Mouse (Mus musculus) effector memory CD4-positive, alpha-beta T cell, adult 5 months (primary cell): ENCODE results near the gene D17H6S53E. TPM values are rescaled to one million over a fixed set of nuclear protein-coding genes. Genes with fewer than 3 reads are reported as not detected.

ENCODE experiments used
- polyA plus RNA-seq: library from polyadenylated mRNA; unstranded; fragments of 100-300 nt; shearing (Covaris generic); gene quantifications from one replicate; pipeline ENCODE4 v1.2.1, GENCODE M21; 2017

D17H6S53E gene
- 0.75 TPM for polyA plus RNA-seq

GRCm38 (mm10) chr17:35126206-35126611 lies at the start of gene D17H6S53E:
D17H6S53E (plus strand) TSS chr17:35126373.

GRCm38 (mm10) chr17:35076507-35077176 lies 49.5 kb upstream of the D17H6S53E start, which contains the start of gene Ly6g6e:
Ly6g6e (plus strand) TSS chr17:35076902.

GRCm38 (mm10) chr17:35077786-35078233 lies 48.4 kb upstream of the D17H6S53E start, which contains the start of gene Ly6g6d:
Ly6g6d (minus strand) TSS chr17:35078065.

DNA sequence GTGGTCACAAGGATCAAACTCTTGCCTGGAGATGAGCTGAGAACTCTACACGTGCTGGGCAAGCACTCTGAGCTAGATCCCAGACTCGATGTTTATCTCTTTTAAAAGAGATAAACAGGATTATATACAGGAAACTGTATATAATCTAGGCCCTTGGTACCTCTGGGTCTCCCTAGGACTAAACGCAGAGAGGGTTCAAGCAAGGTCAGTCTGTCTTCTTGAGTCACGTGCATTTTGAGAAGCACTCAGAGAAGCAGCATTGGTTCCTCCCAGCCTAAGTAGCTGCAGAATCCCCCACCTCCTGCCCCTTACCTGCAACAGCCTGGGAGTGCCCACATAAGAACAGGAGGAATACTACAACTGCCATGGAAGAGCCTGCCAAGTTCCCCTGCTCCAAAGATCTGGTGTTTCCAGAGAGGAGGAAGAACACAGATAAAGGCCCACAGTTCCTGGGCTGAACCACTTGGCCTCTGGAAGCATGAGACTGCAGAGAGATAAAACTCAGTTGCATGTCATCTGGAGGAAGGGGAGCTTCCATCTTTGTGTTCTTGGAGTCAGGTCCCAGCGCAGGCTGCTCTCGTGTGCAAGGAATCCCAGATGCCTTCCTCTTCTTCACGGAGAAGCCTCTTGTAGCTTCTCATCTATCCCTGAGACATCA lies 40.8 kb upstream of the D17H6S53E start, which contains the start of gene Ly6g6f:
Gene Ly6g6f, minus strand, starts transcription at position 403 of the 658 bp plus-strand sequence.

DNA sequence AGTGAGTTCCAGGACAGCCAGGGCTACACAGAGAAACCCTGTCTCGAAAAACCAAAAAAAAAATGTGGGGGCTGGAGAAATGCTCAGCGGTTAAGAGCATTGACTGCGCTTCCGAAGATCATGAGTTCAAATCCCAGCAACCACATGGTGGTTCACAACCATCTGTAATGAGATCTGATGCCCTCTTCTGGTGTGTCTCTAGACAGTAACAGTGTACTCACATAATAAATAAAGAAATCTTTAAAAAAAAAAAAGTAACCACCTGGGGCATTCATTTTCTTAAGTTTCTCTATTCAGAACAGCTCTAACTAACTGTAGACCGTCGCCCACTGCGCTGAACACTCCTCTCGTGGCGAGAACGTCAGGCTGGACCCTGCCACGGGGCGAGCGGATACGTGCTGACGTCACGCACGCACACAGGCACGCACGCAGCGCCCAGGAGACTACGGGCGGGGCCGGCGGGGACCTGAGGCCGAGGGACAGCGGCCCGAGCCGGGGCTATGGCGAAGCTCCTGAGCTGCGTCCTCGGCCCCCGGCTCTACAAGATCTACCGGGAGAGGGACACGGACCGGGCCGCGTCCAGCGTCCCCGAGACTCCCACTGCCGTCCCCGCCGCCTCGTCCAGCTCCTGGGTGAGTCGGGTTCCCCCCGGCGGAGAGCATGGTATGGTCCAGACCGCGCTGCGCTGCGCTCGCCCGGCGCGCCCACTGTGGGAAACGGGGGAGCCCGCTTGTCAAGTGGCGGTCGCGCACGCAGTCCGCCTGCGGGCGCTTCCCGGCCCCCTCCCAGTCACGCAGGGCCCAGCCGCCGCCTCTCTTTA lies 37.1 kb upstream of the D17H6S53E start, which contains the start of gene Abhd16a:
Gene Abhd16a, plus strand, starts transcription at position 439 of the 820 bp plus-strand sequence.

DNA sequence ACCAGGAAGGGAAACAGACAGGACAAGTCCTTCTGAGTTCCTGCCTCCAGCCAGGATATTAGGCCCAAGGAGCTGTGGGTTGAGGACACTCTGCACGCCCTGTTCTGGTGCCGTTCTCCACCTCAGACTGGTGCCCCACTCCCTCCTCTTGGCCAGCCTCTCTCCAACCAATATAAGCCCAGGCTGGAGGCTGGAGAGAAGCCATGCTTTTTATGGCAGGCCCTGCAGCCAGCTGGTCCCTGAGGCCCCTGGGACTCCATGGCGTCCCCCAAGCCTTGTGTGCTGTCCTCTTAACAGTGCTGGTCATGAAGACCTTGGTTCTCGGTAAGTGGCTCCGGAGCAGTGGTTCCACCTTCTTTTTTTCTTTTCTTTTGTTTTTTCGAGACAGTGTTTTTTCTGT lies 18.1 kb upstream of the D17H6S53E start, which contains the start of gene Ly6g5c:
Gene Ly6g5c, plus strand, starts transcription at position 183 of the 400 bp plus-strand sequence.

DNA sequence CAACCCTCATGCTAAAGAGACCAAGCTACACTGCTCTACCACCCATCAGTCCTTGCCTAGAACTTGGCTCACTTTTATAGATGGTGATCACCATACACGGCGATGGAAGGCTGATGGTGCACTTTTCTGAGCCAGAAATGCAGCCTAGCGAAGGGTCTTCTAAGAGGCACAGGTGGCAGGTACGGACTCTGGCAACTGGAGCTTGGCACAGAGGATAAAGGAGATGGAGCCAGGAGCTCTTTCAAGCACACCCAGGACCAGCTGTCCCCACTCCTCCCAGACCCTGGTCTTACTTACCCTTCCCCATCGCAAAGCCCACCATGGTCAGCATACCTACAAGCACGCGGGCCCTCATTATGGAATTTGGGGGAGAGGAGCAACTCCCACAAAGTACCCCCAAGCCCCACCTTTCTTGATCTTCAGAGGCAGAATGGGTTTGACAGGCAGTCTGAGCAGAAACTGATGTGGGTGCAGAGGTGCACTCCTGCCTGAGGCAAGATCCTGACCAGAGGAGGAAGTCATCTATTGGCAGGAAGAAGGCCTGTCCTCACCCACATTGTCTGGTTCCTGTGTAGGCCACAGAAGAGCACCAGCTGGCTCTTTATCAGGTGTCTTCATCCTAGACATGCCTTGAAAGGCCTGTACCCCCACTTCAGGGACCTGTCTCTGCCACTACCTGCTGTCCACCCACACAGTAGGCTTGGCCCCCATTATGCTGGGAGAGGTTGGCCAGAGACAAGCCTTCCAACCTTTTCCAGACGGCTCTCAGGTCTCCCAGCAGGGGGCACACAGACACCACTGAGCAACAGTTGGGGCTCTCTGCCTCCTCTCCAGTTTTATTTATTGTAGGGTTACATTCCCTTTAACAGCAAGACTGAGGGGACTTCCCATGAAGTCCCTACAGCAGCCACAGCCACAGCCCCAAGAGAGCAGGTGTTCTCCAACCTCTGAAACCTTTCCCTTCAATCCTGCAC lies 10.8 kb upstream of the D17H6S53E start, which contains the start of gene Ly6g5b:
Gene Ly6g5b, minus strand, starts transcription at position 383 of the 974 bp plus-strand sequence.

DNA sequence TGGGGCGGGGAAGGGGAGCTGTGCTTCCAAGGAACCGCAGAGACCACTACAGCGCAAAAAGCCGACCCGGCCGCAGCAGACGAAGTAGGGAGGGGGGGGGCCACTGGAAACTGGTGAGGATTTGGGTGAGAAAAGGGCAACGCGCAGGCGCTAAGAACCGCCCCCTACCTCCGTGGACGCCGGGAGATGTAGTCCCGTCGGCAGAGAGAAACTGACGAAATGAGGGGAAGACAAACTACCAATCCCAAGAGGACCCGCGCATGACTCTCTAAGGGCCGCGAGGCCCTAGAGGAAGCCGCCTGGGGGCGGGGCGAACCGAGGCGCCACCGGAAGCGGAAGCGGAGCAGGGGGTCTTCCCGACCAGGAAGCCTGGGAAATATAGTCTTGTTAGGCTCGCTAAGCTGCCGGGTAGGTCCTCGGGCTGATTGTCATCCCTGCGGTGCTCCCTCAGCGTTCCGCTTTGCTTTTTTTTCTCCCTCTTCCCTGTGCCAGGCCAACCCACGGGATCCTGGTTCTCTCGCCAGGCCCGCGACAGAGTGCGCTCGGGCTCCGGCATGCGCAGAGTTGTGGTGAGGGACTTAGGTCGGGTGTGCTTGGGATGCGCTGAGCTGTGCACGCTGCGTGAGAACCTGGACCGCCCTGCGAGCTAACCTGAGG lies 4.9 kb upstream of the D17H6S53E start, which contains the start of gene Gpank1:
Gene Gpank1, plus strand, starts transcription at position 313 of the 657 bp plus-strand sequence.

DNA sequence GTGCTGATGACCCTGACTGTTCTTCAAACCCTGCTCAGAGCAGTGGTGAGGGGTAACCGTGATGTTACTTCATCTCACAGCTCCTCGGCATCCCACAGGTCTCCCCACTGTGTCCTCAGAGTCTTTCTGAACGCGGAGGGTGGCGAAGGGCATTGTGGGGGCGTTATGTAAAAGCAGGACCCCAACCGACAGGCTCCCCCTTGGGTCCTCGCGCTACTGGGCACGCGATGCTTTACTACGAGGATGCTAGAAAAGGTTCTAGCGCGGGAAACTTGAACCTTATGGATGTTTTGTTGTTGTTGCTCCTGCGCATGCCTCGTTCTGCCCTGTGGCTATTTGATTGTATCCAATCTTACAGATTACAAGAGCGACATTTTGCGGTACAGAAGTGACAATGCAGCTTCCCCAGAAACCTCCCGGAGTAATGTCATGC lies 4.3 kb upstream of the D17H6S53E start, which contains the start of gene Csnk2b:
Gene Csnk2b, minus strand, starts transcription at position 183 of the 433 bp plus-strand sequence.

GRCm38 (mm10) chr17:35131500-35132173 lies 5.5 kb downstream of the D17H6S53E start, which contains the start of gene Apom:
Apom (minus strand) TSS chr17:35132050.

GRCm38 (mm10) chr17:35134801-35135590 lies 8.8 kb downstream of the D17H6S53E start, which contains the start of gene Bag6:
Bag6 (plus strand) TSS chr17:35135178.

GRCm38 (mm10) chr17:35164568-35165450 lies 38.6 kb downstream of the D17H6S53E start, which contains the start of gene Prrc2a:
Prrc2a (minus strand) TSS chr17:35164897.

DNA sequence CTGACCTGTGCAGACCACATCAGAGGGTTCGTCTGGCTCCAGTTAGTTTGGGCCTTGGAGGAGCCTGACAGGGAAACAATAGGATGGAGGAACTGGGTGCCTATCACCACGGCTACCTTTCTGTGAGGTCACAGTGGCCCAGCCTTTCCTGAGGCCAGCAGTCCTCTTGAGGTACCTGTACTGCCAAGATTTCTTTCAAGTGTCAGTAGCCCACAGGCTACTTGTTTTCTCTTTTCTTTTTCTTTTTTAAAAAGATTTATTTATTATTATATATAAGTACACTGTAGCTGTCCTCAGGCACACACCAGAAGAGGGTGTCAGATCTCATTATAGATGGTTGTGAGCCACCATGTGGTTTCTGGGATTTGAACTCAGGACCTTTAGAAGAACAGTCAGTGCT lies 49.8 kb downstream of the D17H6S53E start, which contains the start of gene Aif1:
Gene Aif1, minus strand, starts transcription at position 101 of the 400 bp plus-strand sequence.

